Mouse (Mus musculus) embryonic facial prominence, embryonic 13.5 days (tissue): Measurements from ENCODE around the gene Cgref1. TPM values are rescaled to one million over a fixed set of nuclear protein-coding genes. Genes with fewer than 3 reads are reported as not detected.

ENCODE experiments used
- ATAC-seq: fragments of 200-750 bp; cut with Nextera tagmentation; 2 replicates; pipeline ENCODE4 v1.8.0; 2017; ENCODE audit warnings: low read depth; ENCODE audit not compliant: insufficient number of reproducible peaks, insufficient read depth, low FRiP score, low TSS enrichment
- H3K27ac ChIP-seq: fragments of 300-500 bp; sonication (generic); 2 replicates; pipeline ENCODE4 v1.5.1; 2015; ENCODE audit warnings: moderate library complexity, mild to moderate bottlenecking, inconsistent platforms
- H3K27me3 ChIP-seq: fragments of 300-500 bp; sonication (generic); 2 replicates; pipeline ENCODE4 v1.6.1; 2015; ENCODE audit warnings: mild to moderate bottlenecking, inconsistent platforms
- H3K36me3 ChIP-seq: fragments of 300-500 bp; sonication (generic); 2 replicates; pipeline ENCODE4 v1.6.1; 2015; ENCODE audit warnings: mild to moderate bottlenecking, inconsistent platforms
- H3K4me1 ChIP-seq: fragments of 300-500 bp; sonication (generic); 2 replicates; pipeline ENCODE4 v1.6.1; 2015; ENCODE audit warnings: inconsistent platforms
- H3K4me2 ChIP-seq: fragments of 300-500 bp; sonication (generic); 2 replicates; pipeline ENCODE4 v1.6.1; 2015; ENCODE audit warnings: moderate library complexity, mild to moderate bottlenecking, inconsistent platforms
- H3K4me3 ChIP-seq: fragments of 300-500 bp; sonication (generic); 2 replicates; pipeline ENCODE4 v1.5.1; 2015; ENCODE audit warnings: mild to moderate bottlenecking, inconsistent platforms
- H3K9ac ChIP-seq: fragments of 300-500 bp; sonication (generic); 2 replicates; pipeline ENCODE4 v1.6.1; 2015; ENCODE audit warnings: mild to moderate bottlenecking, inconsistent platforms
- H3K9me3 ChIP-seq: fragments of 300-500 bp; sonication (generic); 2 replicates; pipeline ENCODE4 v1.6.1; 2016; ENCODE audit warnings: inconsistent platforms
- WGBS: fragments of 180-500 bp; shearing (Covaris S2); methylation state at CpG from one replicate; pipeline ENCODE4 v1.1.7; 2015; ENCODE audit warnings: mixed read lengths; 5-methylcytosine and 5-hydroxymethylcytosine counted together
- polyA plus RNA-seq: library from polyadenylated mRNA; unstranded; fragments of >200 nt; fragmentation: Nextera tagmentation; extraction: Ambion mirVana; gene quantifications from 2 replicates; pipeline ENCODE4 v1.2.1, GENCODE M21; 2015

The Cgref1 gene
- polyA plus RNA-seq: 8.2 and 11.5 TPM in 2 replicates

GRCm38 (mm10) chr5:30944956-30945781 is at the start of gene Cgref1:
TSS of gene Cgref1 (minus strand) at chr5:30945591.
- Histone ChIP-seq H3K9me3 (no peaks in the 10 kb centered on the region), H3K36me3 (no peaks in the 10 kb centered on the region), H3K27ac (no peak within 1 kb of the TSS; the same call in 1 of the 2 replicates), H3K4me3 (peak within 1 kb of the TSS; percentile 50), H3K4me2 (peak within 1 kb of the TSS; percentile 89), H3K27me3 (peaks cover 21% of the 10 kb centered on the region), H3K9ac (peak within 1 kb of the TSS; percentile 70), H3K4me1 (peaks cover 21% of the 10 kb centered on the region)
- ATAC-seq: no peak
- 5% methylated on average over 44 of the region's 44 CpGs for WGBS

GRCm38 (mm10) chr5:30994074-30994473 is 48.7 kb upstream of the Cgref1 start:
- Histone ChIP-seq H3K9ac (no peak overlapping the region), H3K9me3 (no peaks in the 10 kb centered on the region), H3K4me3 (no peak overlapping the region), H3K36me3 (no peaks in the 10 kb centered on the region), H3K4me2 (no peak overlapping the region), H3K27me3 (no peaks in the 10 kb centered on the region), H3K4me1 (no peaks in the 10 kb centered on the region), H3K27ac (no peak overlapping the region)
- no peak for ATAC-seq
- WGBS: 72% methylated on average over 3 of the region's 3 CpGs

DNA sequence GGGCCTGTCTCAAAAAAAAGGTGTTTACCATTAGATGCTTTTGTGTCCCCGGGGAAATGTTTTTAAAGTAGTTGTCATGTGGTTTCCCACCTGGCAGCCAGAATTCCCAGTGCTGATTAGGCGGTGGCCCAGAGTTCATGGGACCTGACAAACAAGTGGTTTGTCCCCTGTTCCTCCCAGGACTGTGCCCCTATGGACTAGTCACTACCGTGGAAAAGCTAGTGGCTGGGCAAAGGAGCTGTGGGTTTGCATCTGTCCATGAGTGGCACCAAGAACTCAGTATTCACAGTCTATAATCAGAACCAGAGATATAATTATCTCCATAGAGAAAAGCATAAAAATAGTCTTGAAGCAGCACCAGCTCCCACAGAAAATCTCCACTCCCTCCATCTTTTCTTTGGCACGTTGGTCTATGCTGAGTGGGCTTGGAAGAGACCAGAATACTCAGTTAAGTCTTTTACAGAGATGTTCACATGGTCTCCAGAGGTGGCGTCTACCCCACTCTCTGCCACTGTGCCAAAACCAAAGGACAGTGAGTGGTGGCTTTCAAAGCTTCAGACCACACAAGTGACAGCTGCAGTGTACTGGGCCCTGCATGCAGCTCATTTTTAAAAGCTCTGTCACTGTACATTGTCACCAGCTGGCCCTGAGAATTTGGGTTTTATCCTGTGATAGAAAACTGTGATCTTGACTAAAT is 47.7 kb upstream of the Cgref1 start:
- H3K9ac ChIP-seq: no peak overlapping the region
- 66% methylated on average over 5 of the region's 5 CpGs for WGBS

DNA sequence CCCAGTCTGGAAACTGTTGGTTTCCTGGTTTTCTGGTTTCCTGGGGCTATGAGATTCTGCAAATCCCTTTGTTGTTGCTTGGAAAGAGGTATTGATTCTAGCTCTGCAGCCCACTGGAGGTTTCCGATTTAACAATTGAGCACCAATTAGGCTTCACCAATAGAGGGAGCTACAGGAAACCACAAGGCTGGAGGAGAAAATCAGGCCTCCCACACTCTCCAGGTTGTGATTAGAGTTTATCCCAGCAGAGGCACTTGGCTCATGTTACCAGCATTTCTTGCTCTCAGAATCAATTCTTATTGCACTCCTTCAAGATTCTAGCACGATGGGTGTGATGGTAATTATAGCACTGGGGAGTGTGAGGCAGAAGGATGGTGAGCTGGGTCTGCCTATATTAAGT is 37.0 kb upstream of the Cgref1 start:
- 23% methylated on average over 2 of the region's 2 CpGs for WGBS
- no peak for ATAC-seq
- Histone ChIP-seq H3K36me3 (no peaks in the 10 kb centered on the region), H3K9me3 (no peaks in the 10 kb centered on the region), H3K27ac (no peak overlapping the region), H3K9ac (no peak overlapping the region), H3K27me3 (no peaks in the 10 kb centered on the region), H3K4me2 (no peak overlapping the region), H3K4me3 (no peak overlapping the region), H3K4me1 (no peaks in the 10 kb centered on the region)

More for the DNA sequence above, 47.7 kb upstream of the Cgref1 start:
- Histone ChIP-seq H3K27me3 (no peaks in the 10 kb centered on the region), H3K4me2 (no peak overlapping the region), H3K36me3 (no peaks in the 10 kb centered on the region), H3K4me1 (no peaks in the 10 kb centered on the region), H3K27ac (no peak overlapping the region), H3K9me3 (no peaks in the 10 kb centered on the region), H3K4me3 (no peak overlapping the region)
- ATAC-seq: no peak; the same call in 1 of the 2 replicates

- Histone ChIP-seq H3K9me3 (no peaks in the 10 kb centered on the region), H3K9ac (no peak overlapping the region), H3K4me2 (no peak overlapping the region), H3K27me3 (no peaks in the 10 kb centered on the region), H3K4me3 (no peak overlapping the region), H3K27ac (no peak overlapping the region), H3K36me3 (no peaks in the 10 kb centered on the region), H3K4me1 (no peaks in the 10 kb centered on the region)
- ATAC-seq: 0 out of 2 replicates have a peak, but pooled peaks have one; percentile 37
- 74% methylated on average over 9 of the region's 9 CpGs for WGBS
Observed at GRCm38 (mm10) chr5:30974870-30975656, 29.7 kb upstream of the Cgref1 start.

- H3K4me2 ChIP-seq: no peak overlapping the region
- H3K9ac ChIP-seq: no peak overlapping the region
- 70% methylated on average over 2 of the region's 2 CpGs for WGBS
- ATAC-seq: no peak
- no peaks in the 10 kb centered on the region for H3K4me1 ChIP-seq
- H3K4me3 ChIP-seq: no peak overlapping the region
- no peak overlapping the region for H3K27ac ChIP-seq
- no peaks in the 10 kb centered on the region for H3K9me3 ChIP-seq
- H3K27me3 ChIP-seq: no peaks in the 10 kb centered on the region
- H3K36me3 ChIP-seq: no peaks in the 10 kb centered on the region
Observed at GRCm38 (mm10) chr5:30969440-30969839, 24.0 kb upstream of the Cgref1 start.

DNA sequence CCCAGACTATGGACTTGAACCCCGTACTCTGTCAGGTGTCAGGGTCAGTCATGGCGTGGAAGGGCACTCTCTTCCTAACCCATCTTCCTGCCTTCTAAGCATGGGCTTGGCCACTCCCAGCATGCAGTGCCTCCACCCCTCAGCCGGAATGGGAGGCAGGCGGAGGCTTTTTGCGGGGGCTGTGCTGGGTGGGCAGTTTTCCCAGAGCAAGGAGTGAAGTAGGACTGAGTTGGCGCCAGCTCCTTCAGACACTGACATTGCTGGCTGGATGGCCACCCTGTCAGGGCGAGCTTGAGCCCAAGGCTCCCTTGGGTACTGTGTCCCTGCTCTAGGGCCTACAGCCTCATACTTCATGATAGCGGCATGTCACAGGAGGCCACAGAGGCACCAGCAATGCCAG is 23.0 kb upstream of the Cgref1 start, which contains the start of gene Tcf23:
Gene Tcf23, plus strand, starts transcription at position 247 of the 400 bp plus-strand sequence.
- no peak within 1 kb of the TSS for H3K4me3 ChIP-seq
- ATAC-seq: no peak
- H3K9me3 ChIP-seq: no peaks in the 10 kb centered on the region
- WGBS: 69% methylated on average over 8 of the region's 8 CpGs
- no peak within 1 kb of the TSS for H3K9ac ChIP-seq
- no peaks in the 10 kb centered on the region for H3K36me3 ChIP-seq
- H3K4me2 ChIP-seq: no peak within 1 kb of the TSS
- H3K27me3 ChIP-seq: no peaks in the 10 kb centered on the region
- H3K27ac ChIP-seq: no peak within 1 kb of the TSS
- H3K4me1 ChIP-seq: no peaks in the 10 kb centered on the region

- no peak overlapping the region for H3K9ac ChIP-seq
- H3K4me1 ChIP-seq: no peaks in the 10 kb centered on the region
- H3K4me3 ChIP-seq: no peak overlapping the region
- H3K27me3 ChIP-seq: no peaks in the 10 kb centered on the region
- no peak overlapping the region for H3K27ac ChIP-seq
- no peak overlapping the region for H3K4me2 ChIP-seq
- H3K36me3 ChIP-seq: no peaks in the 10 kb centered on the region
- H3K9me3 ChIP-seq: no peaks in the 10 kb centered on the region
- WGBS: 95% methylated on average over 4 of the region's 4 CpGs
- ATAC-seq: no peak
Observed at GRCm38 (mm10) chr5:30966189-30966588, 20.8 kb upstream of the Cgref1 start.

DNA sequence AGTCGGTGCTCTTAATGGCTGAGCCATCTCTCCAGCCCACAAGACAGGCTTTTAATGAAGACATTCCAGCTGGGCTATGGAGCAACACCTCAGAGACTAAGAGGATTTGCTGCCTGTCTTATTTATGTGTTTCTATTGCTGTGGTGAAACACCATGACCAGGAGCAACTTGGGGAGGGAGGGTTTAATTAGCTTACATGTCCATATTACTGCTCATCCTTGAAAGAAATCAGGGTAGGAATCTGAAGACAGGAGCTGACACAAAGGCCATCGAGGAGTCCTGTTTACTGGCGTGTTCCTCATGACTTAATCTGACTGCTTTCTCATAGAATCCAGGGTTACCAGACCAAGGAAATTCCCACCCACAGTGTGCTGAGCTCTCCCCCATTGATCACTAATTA is 18.5 kb upstream of the Cgref1 start:
- WGBS: 78% methylated on average over 3 of the region's 3 CpGs
- no peak overlapping the region for H3K4me3 ChIP-seq
- H3K27me3 ChIP-seq: no peaks in the 10 kb centered on the region

DNA sequence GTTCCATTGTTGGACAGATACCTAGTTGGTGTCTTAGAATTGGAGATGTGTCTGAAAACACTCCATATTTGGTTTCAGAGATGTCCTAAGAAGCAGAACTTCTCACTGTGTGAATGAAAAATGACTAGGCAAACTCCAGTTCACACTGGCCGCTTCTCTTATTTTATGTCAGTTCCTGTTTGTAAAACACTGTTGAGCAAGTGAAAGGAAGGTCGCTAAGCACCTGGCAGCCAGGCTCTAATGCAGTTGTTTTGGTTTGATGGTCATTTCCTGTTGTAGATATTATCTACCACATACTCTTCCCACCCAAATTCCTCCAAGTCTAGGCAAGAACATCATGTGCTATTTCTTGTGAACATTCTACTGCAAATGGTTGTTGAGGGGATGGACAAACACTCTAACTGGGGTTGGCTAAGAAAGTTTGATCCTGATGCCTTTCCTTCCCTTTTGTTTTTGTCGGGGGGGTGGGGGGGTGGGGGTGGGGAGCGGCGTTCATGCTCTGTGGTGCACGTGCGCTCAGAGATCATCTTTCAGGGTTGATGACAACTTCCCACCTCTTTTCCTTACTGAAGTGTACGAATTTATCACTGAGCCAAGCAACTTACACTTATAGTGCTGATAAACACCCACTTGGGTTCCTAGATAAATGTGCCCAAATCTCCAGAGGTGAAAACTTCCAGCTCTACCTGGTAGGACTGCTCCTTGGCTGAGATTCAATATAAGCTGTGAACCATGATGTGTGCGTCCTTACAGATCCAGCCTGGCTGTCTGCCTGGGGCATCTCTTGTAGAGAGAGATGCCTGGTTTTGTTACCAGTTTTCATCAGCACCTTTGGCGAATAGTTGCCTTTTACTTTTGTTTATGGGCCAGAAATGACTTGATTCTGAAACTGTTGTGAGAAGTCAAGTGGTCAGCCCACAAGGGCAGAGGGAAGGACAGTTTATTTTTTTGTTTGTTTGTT is 16.4 kb upstream of the Cgref1 start:
- peaks cover 19% of the 10 kb centered on the region for H3K4me1 ChIP-seq
- ATAC-seq: no peak
- no peak overlapping the region for H3K27ac ChIP-seq
- peaks cover 18% of the 10 kb centered on the region for H3K36me3 ChIP-seq
- no peak overlapping the region for H3K4me2 ChIP-seq
- WGBS: 77% methylated on average over 10 of the region's 10 CpGs
- no peaks in the 10 kb centered on the region for H3K27me3 ChIP-seq
- H3K9me3 ChIP-seq: no peaks in the 10 kb centered on the region
- H3K4me3 ChIP-seq: no peak overlapping the region
- H3K9ac ChIP-seq: no peak overlapping the region

More for the DNA sequence above, 18.5 kb upstream of the Cgref1 start:
- Histone ChIP-seq H3K9ac (no peak overlapping the region), H3K4me2 (no peak overlapping the region), H3K9me3 (no peaks in the 10 kb centered on the region), H3K27ac (no peak overlapping the region), H3K36me3 (0 out of 2 replicates have a peak, but pooled peaks cover under 1% of the 10 kb centered on the region), H3K4me1 (peaks cover 5% of the 10 kb centered on the region)
- ATAC-seq: no peak
